21 mouse cellular contexts compared by ENCODE assay signal in genomic region chr1:52269596-52269995, GRCm38 (mm10). TPM values are rescaled to one million over a fixed set of nuclear protein-coding genes. Genes with fewer than 3 reads are reported as not detected.
A peak's percentile ranks its signal among the peaks of the same experiment; 100 is the strongest.
DNase-seq lines count a peak whose midpoint lies in the region; ATAC-seq and TF ChIP-seq lines count a peak whose summit lies in the region.
"Had no signal": no experiment of that assay in that cellular context is flagged by ENCODE, and none has a peak within 500 bp of the region (broad histone marks: within the 10 kb centered on the region; RNA-seq: fewer than 3 reads in every experiment).

No protein-coding gene starts in this region.

- H3K36me3 ChIP-seq in heart, embryonic 11.5 days (ENCODE audit: control insufficient read depth, insufficient read depth, low read length), result no peaks in the 10 kb centered on the region
- H3K36me3 ChIP-seq in C2C12 (ENCODE audit: control insufficient read depth, insufficient read depth), result no peaks in the 10 kb centered on the region
- H3K36me3 ChIP-seq: embryonic facial prominence, embryonic 12.5 days; forebrain, embryonic 12.5 days; heart, embryonic 13.5 days; limb, embryonic 13.5 days; liver, embryonic 12.5 days; midbrain, embryonic 13.5 days had no signal

- WGBS in heart, embryonic 11.5 days (ENCODE audit: insufficient replicate concordance), result 80% methylated on average over 4 of the region's 4 CpGs

- peak; percentile 9 for DNase-seq in heart, adult 11 months
- DNase-seq in brain, adult 2 months (ENCODE audit: low read depth, low spot score), result peak; percentile 73
- peak; percentile 39 to 61 for DNase-seq in cerebellum, postnatal 25 days
- no peak for DNase-seq in urinary bladder, adult 18-20 months (ENCODE audit: low spot score in 2 of 2)
- DNase-seq in gastrocnemius, postnatal 25 days, result no peak
- DNase-seq: heart, postnatal 14 days; kidney, postnatal 36 days; lung, embryonic 14.5 days had no signal

- no peaks in the 10 kb centered on the region for H3K79me3 ChIP-seq in C2C12 (ENCODE audit: low read depth)

- H3K9ac ChIP-seq in heart, embryonic 11.5 days (ENCODE audit: low read depth, low read length), result no peak overlapping the region
- H3K9ac ChIP-seq: embryonic facial prominence, embryonic 12.5 days; forebrain, embryonic 12.5 days; heart, embryonic 13.5 days; limb, embryonic 13.5 days; liver, embryonic 12.5 days; lung, embryonic 14.5 days; midbrain, embryonic 13.5 days had no signal

- no peaks in the 10 kb centered on the region for H3K4me1 ChIP-seq in heart, embryonic 11.5 days (ENCODE audit: control insufficient read depth, insufficient read depth, low read length)
- H3K4me1 ChIP-seq: forebrain, embryonic 12.5 days; liver, embryonic 12.5 days; midbrain, embryonic 13.5 days had no signal

- H3K79me2 ChIP-seq in C2C12 (ENCODE audit: control insufficient read depth, insufficient read depth), result no peaks in the 10 kb centered on the region

- TF ChIP-seq CTCF in C2C12 (IDR thresholded peaks at IDR 0.05; ENCODE audit: control insufficient read depth, insufficient read depth, insufficient read length), result no peak

- ATAC-seq in heart, embryonic 11.5 days (replicated peaks; ENCODE audit: insufficient number of reproducible peaks, low FRiP score, low TSS enrichment), result no peak
- ATAC-seq: activated CD4-positive, CD25-positive, alpha-beta regulatory T cell, adult 4 months; hindbrain, postnatal 0 days; intestine, embryonic 16.5 days; liver, embryonic 12.5 days; midbrain, embryonic 13.5 days had no signal

- H3K27me3 ChIP-seq in heart, embryonic 11.5 days (ENCODE audit: control insufficient read depth, insufficient read depth, low read length), result no peaks in the 10 kb centered on the region
- no peaks in the 10 kb centered on the region for H3K27me3 ChIP-seq in C2C12 (ENCODE audit: control insufficient read depth, insufficient read depth, insufficient read length)
- H3K27me3 ChIP-seq: embryonic facial prominence, embryonic 12.5 days; forebrain, embryonic 12.5 days; heart, embryonic 13.5 days; limb, embryonic 13.5 days; liver, embryonic 12.5 days; megakaryocyte, embryonic 14.5 days; midbrain, embryonic 13.5 days had no signal

- H3ac ChIP-seq in C2C12 (ENCODE audit: control insufficient read depth, insufficient read length, low read depth), result no peak overlapping the region

- no peak overlapping the region for H3K4me3 ChIP-seq in heart, embryonic 11.5 days (ENCODE audit: low read depth, low read length)
- H3K4me3 ChIP-seq in C2C12 (ENCODE audit: insufficient read depth, poor library complexity, severe bottlenecking), result no peak overlapping the region
- H3K4me3 ChIP-seq: embryonic facial prominence, embryonic 12.5 days; forebrain, embryonic 12.5 days; heart, embryonic 13.5 days; limb, embryonic 13.5 days; liver, embryonic 12.5 days; megakaryocyte, embryonic 14.5 days; midbrain, embryonic 13.5 days had no signal

- H3K9me3 ChIP-seq in heart, embryonic 11.5 days (replicated peaks; ENCODE audit: control insufficient read depth, low read length), result no peaks in the 10 kb centered on the region
- H3K9me3 ChIP-seq: embryonic facial prominence, embryonic 12.5 days; forebrain, embryonic 12.5 days; heart, embryonic 13.5 days; limb, embryonic 13.5 days; liver, embryonic 12.5 days; megakaryocyte, embryonic 14.5 days; midbrain, embryonic 13.5 days had no signal

- no peak overlapping the region for H3K4me2 ChIP-seq in heart, embryonic 11.5 days
- H3K4me2 ChIP-seq: embryonic facial prominence, embryonic 12.5 days; forebrain, embryonic 12.5 days; heart, embryonic 13.5 days; limb, embryonic 13.5 days; liver, embryonic 12.5 days; lung, embryonic 14.5 days; midbrain, embryonic 13.5 days had no signal

- no peak overlapping the region for H3K27ac ChIP-seq in heart, embryonic 11.5 days (ENCODE audit: low read depth, low read length)
- H3K27ac ChIP-seq: embryonic facial prominence, embryonic 12.5 days; forebrain, embryonic 12.5 days; heart, embryonic 13.5 days; hindbrain, postnatal 0 days; limb, embryonic 13.5 days; liver, embryonic 12.5 days; midbrain, embryonic 13.5 days; stomach, postnatal 0 days had no signal

TF ChIP-seq in C2C12, 6 proteins besides CTCF, POLR2A, EP300 and RAD21:
- TF ChIP-seq CEBPB (IDR thresholded peaks at IDR 0.05; ENCODE audit: low read depth) (peak; percentile 30), MAX (IDR thresholded peaks at IDR 0.05) (no peak), MYOG (IDR thresholded peaks at IDR 0.05; ENCODE audit: control insufficient read depth, extremely low read depth, insufficient read length) (no peak)

RNA-seq across cellular contexts. Expression of gene Gls, which starts 36.6 kb away (rescaled TPM):
- 33.0 and 36.0 TPM in 2 replicates for polyA plus RNA-seq in heart, embryonic 11.5 days (2014; fragmentation: Nextera tagmentation; extraction: Ambion mirVana)
- polyA plus RNA-seq in C2C12 (2012; fragmentation: generic; extraction: Trizol), result 22.0 TPM
- 10 to 100 TPM; 57.0 to 77.5 TPM for total RNA-seq in gastrocnemius, postnatal 25 days (2021)

Comparison
In these comparisons a context has a peak if more than half of its experiments do, and no peak if none do; other contexts are left out.
1. DNase-seq: peak in heart, adult 11 months (single experiment), brain, adult 2 months (single experiment) and cerebellum, postnatal 25 days (2 of 2); none in urinary bladder, adult 18-20 months (0 of 2) and gastrocnemius, postnatal 25 days (single experiment).